Mouse (Mus musculus): ENCODE data around the gene Ptpn4. TPM values are rescaled to one million over a fixed set of nuclear protein-coding genes. Genes with fewer than 3 reads are reported as not detected.

The Ptpn4 gene
- polyA plus RNA-seq, 1 experiment from 2014 or later: 19.4 TPM

- Histone ChIP-seq H3K36me3 (ENCODE audit: control insufficient read depth, insufficient read depth, low read length) (no peaks in the 10 kb centered on the region), H3K4me1 (replicated peaks; ENCODE audit: control insufficient read depth, insufficient read depth, low read length) (no peaks in the 10 kb centered on the region), H3K4me2 (ENCODE audit: low read depth, low read length, severe bottlenecking) (no peak overlapping the region), H3K4me3 (ENCODE audit: low read depth, low read length) (no peak overlapping the region), H3K27ac (ENCODE audit: low read depth, low read length) (no peak overlapping the region), H3K27me3 (ENCODE audit: control insufficient read depth, insufficient read depth, low read length) (no peaks in the 10 kb centered on the region), H3K9me3 (ENCODE audit: control insufficient read depth, low read length) (no peaks in the 10 kb centered on the region), H3K9ac (ENCODE audit: low read length) (no peak overlapping the region)
- WGBS: 82% methylated on average over 7 of the region's 7 CpGs
- DNase-seq (ENCODE audit: low spot score): no peak
- ATAC-seq (replicated peaks; ENCODE audit: low FRiP score): no peak
These were observed 26.3 kb upstream of the Ptpn4 start for GRCm38 (mm10) chr1:119863507-119864296.

GRCm38 (mm10) chr1:119859566-119859965, 22.2 kb upstream of the Ptpn4 start:
- H3K9me3 ChIP-seq (ENCODE audit: control insufficient read depth, low read length): no peaks in the 10 kb centered on the region
- no peaks in the 10 kb centered on the region for H3K27me3 ChIP-seq (ENCODE audit: control insufficient read depth, insufficient read depth, low read length)
- H3K4me3 ChIP-seq (ENCODE audit: low read depth, low read length): no peak overlapping the region
- 82% methylated on average over 5 of the region's 5 CpGs for WGBS
- no peaks in the 10 kb centered on the region for H3K4me1 ChIP-seq (replicated peaks; ENCODE audit: control insufficient read depth, insufficient read depth, low read length)
- no peak overlapping the region for H3K9ac ChIP-seq (ENCODE audit: low read length)
- DNase-seq (ENCODE audit: low spot score): no peak
- no peak overlapping the region for H3K27ac ChIP-seq (ENCODE audit: low read depth, low read length)
- no peak overlapping the region for H3K4me2 ChIP-seq (ENCODE audit: low read depth, low read length, severe bottlenecking)
- no peak for ATAC-seq (replicated peaks; ENCODE audit: low FRiP score)
- no peaks in the 10 kb centered on the region for H3K36me3 ChIP-seq (ENCODE audit: control insufficient read depth, insufficient read depth, low read length)

- 88% methylated on average over 5 of the region's 5 CpGs for WGBS
- no peak for DNase-seq (ENCODE audit: low spot score)
- Histone ChIP-seq H3K9me3 (ENCODE audit: control insufficient read depth, low read length) (no peaks in the 10 kb centered on the region), H3K36me3 (ENCODE audit: control insufficient read depth, insufficient read depth, low read length) (no peaks in the 10 kb centered on the region), H3K4me3 (ENCODE audit: low read depth, low read length) (no peak overlapping the region), H3K27me3 (ENCODE audit: control insufficient read depth, insufficient read depth, low read length) (no peaks in the 10 kb centered on the region), H3K4me2 (ENCODE audit: low read depth, low read length, severe bottlenecking) (no peak overlapping the region), H3K9ac (ENCODE audit: low read length) (no peak overlapping the region), H3K27ac (ENCODE audit: low read depth, low read length) (no peak overlapping the region), H3K4me1 (replicated peaks; ENCODE audit: control insufficient read depth, insufficient read depth, low read length) (no peaks in the 10 kb centered on the region)
- ATAC-seq (replicated peaks; ENCODE audit: low FRiP score): no peak
These were observed 15.6 kb upstream of the Ptpn4 start for GRCm38 (mm10) chr1:119852980-119853379.

GRCm38 (mm10) chr1:119852339-119852738, 14.9 kb upstream of the Ptpn4 start:
- no peak overlapping the region for H3K27ac ChIP-seq (ENCODE audit: low read depth, low read length)
- DNase-seq (ENCODE audit: low spot score) (no peak), ATAC-seq (replicated peaks; ENCODE audit: low FRiP score) (no peak)
- H3K9ac ChIP-seq (ENCODE audit: low read length): no peak overlapping the region
- no peaks in the 10 kb centered on the region for H3K36me3 ChIP-seq (ENCODE audit: control insufficient read depth, insufficient read depth, low read length)
- H3K4me1 ChIP-seq (replicated peaks; ENCODE audit: control insufficient read depth, insufficient read depth, low read length): no peaks in the 10 kb centered on the region
- H3K9me3 ChIP-seq (ENCODE audit: control insufficient read depth, low read length): no peaks in the 10 kb centered on the region
- H3K4me3 ChIP-seq (ENCODE audit: low read depth, low read length): no peak overlapping the region
- no peak overlapping the region for H3K4me2 ChIP-seq (ENCODE audit: low read depth, low read length, severe bottlenecking)
- 82% methylated on average over 4 of the region's 4 CpGs for WGBS
- H3K27me3 ChIP-seq (ENCODE audit: control insufficient read depth, insufficient read depth, low read length): no peaks in the 10 kb centered on the region

GRCm38 (mm10) chr1:119849146-119849935, 11.9 kb upstream of the Ptpn4 start:
- 91% methylated on average over 12 of the region's 12 CpGs for WGBS
- no peaks in the 10 kb centered on the region for H3K36me3 ChIP-seq (ENCODE audit: control insufficient read depth, insufficient read depth, low read length)
- no peak overlapping the region for H3K4me2 ChIP-seq (ENCODE audit: low read depth, low read length, severe bottlenecking)
- ATAC-seq (replicated peaks; ENCODE audit: low FRiP score) (no peak), DNase-seq (ENCODE audit: low spot score) (no peak)
- H3K9me3 ChIP-seq (ENCODE audit: control insufficient read depth, low read length): no peaks in the 10 kb centered on the region
- H3K27ac ChIP-seq (ENCODE audit: low read depth, low read length): no peak overlapping the region
- H3K4me3 ChIP-seq (ENCODE audit: low read depth, low read length): no peak overlapping the region
- H3K27me3 ChIP-seq (ENCODE audit: control insufficient read depth, insufficient read depth, low read length): no peaks in the 10 kb centered on the region
- no peaks in the 10 kb centered on the region for H3K4me1 ChIP-seq (replicated peaks; ENCODE audit: control insufficient read depth, insufficient read depth, low read length)
- no peak overlapping the region for H3K9ac ChIP-seq (ENCODE audit: low read length)

GRCm38 (mm10) chr1:119845321-119845720, 7.9 kb upstream of the Ptpn4 start:
- Histone ChIP-seq H3K4me1 (replicated peaks; ENCODE audit: control insufficient read depth, insufficient read depth, low read length) (no peaks in the 10 kb centered on the region), H3K4me2 (ENCODE audit: low read depth, low read length, severe bottlenecking) (no peak overlapping the region), H3K36me3 (ENCODE audit: control insufficient read depth, insufficient read depth, low read length) (no peaks in the 10 kb centered on the region), H3K4me3 (ENCODE audit: low read depth, low read length) (no peak overlapping the region), H3K9ac (ENCODE audit: low read length) (no peak overlapping the region), H3K27me3 (ENCODE audit: control insufficient read depth, insufficient read depth, low read length) (no peaks in the 10 kb centered on the region), H3K27ac (ENCODE audit: low read depth, low read length) (no peak overlapping the region), H3K9me3 (ENCODE audit: control insufficient read depth, low read length) (no peaks in the 10 kb centered on the region)
- ATAC-seq (replicated peaks; ENCODE audit: low FRiP score) (no peak), DNase-seq (ENCODE audit: low spot score) (no peak)
- 82% methylated on average over 4 of the region's 4 CpGs for WGBS

- Histone ChIP-seq H3K4me2 (ENCODE audit: low read depth, low read length, severe bottlenecking) (no peak overlapping the region), H3K9ac (ENCODE audit: low read length) (no peak overlapping the region), H3K4me1 (replicated peaks; ENCODE audit: control insufficient read depth, insufficient read depth, low read length) (no peaks in the 10 kb centered on the region), H3K4me3 (ENCODE audit: low read depth, low read length) (no peak overlapping the region), H3K27me3 (ENCODE audit: control insufficient read depth, insufficient read depth, low read length) (no peaks in the 10 kb centered on the region), H3K9me3 (ENCODE audit: control insufficient read depth, low read length) (no peaks in the 10 kb centered on the region), H3K27ac (ENCODE audit: low read depth, low read length) (no peak overlapping the region), H3K36me3 (ENCODE audit: control insufficient read depth, insufficient read depth, low read length) (no peaks in the 10 kb centered on the region)
- ATAC-seq (replicated peaks; ENCODE audit: low FRiP score) (no peak), DNase-seq (ENCODE audit: low spot score) (no peak)
- WGBS: 87% methylated on average over 3 of the region's 3 CpGs
These were observed 5.7 kb upstream of the Ptpn4 start for GRCm38 (mm10) chr1:119843121-119843520.

- no peaks in the 10 kb centered on the region for H3K27me3 ChIP-seq (ENCODE audit: control insufficient read depth, insufficient read depth, low read length)
- no peak overlapping the region for H3K4me3 ChIP-seq (ENCODE audit: low read depth, low read length)
- no peaks in the 10 kb centered on the region for H3K36me3 ChIP-seq (ENCODE audit: control insufficient read depth, insufficient read depth, low read length)
- no peaks in the 10 kb centered on the region for H3K4me1 ChIP-seq (replicated peaks; ENCODE audit: control insufficient read depth, insufficient read depth, low read length)
- DNase-seq (ENCODE audit: low spot score) (no peak), ATAC-seq (replicated peaks; ENCODE audit: low FRiP score) (no peak)
- WGBS: 44% methylated on average over 3 of the region's 3 CpGs
- no peak overlapping the region for H3K27ac ChIP-seq (ENCODE audit: low read depth, low read length)
- H3K9me3 ChIP-seq (ENCODE audit: control insufficient read depth, low read length): no peaks in the 10 kb centered on the region
- H3K9ac ChIP-seq (ENCODE audit: low read length): no peak overlapping the region
- no peak overlapping the region for H3K4me2 ChIP-seq (ENCODE audit: low read depth, low read length, severe bottlenecking)
These were observed 828 bp upstream of the Ptpn4 start for GRCm38 (mm10) chr1:119838241-119838640.
